Mouse (Mus musculus): ENCODE data around the gene Eif2b4. TPM values are rescaled to one million over a fixed set of nuclear protein-coding genes. Genes with fewer than 3 reads are reported as not detected.

Gene Eif2b4
- polyA plus RNA-seq, 1 experiment from 2014 or later: 65.0 TPM

DNA sequence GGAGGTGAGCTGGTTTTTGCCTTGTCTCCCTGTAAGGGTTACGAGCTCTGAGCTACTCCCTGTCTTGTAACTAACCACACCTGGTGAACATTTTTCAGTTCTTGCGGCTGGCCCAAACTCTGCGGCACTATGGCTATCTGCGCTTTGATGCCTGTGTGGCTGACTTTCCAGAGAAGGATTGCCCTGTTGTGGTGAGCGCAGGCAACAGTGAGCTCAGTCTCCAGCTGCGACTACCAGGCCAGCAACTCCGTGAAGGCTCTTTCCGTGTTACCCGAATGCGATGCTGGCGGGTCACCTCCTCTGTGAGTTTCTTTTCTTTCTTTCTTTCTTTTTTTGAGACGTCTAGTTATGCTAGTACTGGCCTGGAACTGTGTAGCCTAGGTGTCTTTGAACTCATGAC lies 3.8 kb upstream of the Eif2b4 start:
- no peaks in the 10 kb centered on the region for H3K27me3 ChIP-seq (replicated peaks; ENCODE audit: control insufficient read depth, insufficient read depth, low read length)
- H3K4me1 ChIP-seq (replicated peaks; ENCODE audit: control insufficient read depth, insufficient read depth, low read length): peaks cover 19% of the 10 kb centered on the region
- H3K27ac ChIP-seq (ENCODE audit: low read depth): no peak overlapping the region
- peaks cover 63% of the 10 kb centered on the region for H3K36me3 ChIP-seq (ENCODE audit: control insufficient read depth, insufficient read depth, low read length)
- no peak overlapping the region for H3K9ac ChIP-seq (ENCODE audit: low read length)
- no peak overlapping the region for H3K4me3 ChIP-seq (ENCODE audit: low read depth, low read length)
- ATAC-seq (replicated peaks; ENCODE audit: low FRiP score, low TSS enrichment, low read depth): no peak
- peaks cover 4% of the 10 kb centered on the region for H3K9me3 ChIP-seq (ENCODE audit: control insufficient read depth, low read length)
- H3K4me2 ChIP-seq (ENCODE audit: low read length): no peak overlapping the region
- WGBS: 94% methylated on average over 12 of the region's 12 CpGs
- DNase-seq (ENCODE audit: low spot score): peak; percentile 48

DNA sequence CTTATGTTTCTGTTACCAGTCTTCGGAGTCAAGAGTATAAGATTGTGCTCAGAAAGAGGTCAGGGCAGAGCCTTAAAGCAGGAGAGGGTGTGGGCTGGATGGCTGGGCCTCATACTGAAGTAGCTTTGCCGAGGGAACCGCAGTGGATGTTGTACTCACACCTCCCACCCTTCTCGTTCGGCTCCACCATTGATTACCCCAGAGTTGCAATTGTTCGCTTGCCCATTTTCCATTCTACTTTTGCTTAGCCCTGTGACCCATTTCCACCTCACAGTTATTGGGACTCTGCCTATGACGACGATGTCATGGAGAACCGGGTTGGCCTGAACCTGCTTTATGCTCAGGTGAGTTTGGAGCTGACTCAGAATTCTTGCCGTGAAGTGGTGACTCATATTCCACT lies 3.0 kb upstream of the Eif2b4 start:
- Histone ChIP-seq H3K9ac (ENCODE audit: low read length) (no peak overlapping the region), H3K4me1 (replicated peaks; ENCODE audit: control insufficient read depth, insufficient read depth, low read length) (peaks cover 24% of the 10 kb centered on the region), H3K4me3 (ENCODE audit: low read depth, low read length) (no peak overlapping the region), H3K9me3 (ENCODE audit: control insufficient read depth, low read length) (peaks cover 4% of the 10 kb centered on the region), H3K4me2 (ENCODE audit: low read length) (no peak overlapping the region), H3K36me3 (ENCODE audit: control insufficient read depth, insufficient read depth, low read length) (peaks cover 63% of the 10 kb centered on the region), H3K27me3 (replicated peaks; ENCODE audit: control insufficient read depth, insufficient read depth, low read length) (no peaks in the 10 kb centered on the region), H3K27ac (ENCODE audit: low read depth) (no peak overlapping the region)
- DNase-seq (ENCODE audit: low spot score) (peak; percentile 41), ATAC-seq (replicated peaks; ENCODE audit: low FRiP score, low TSS enrichment, low read depth) (no peak)
- WGBS: 93% methylated on average over 10 of the region's 10 CpGs

DNA sequence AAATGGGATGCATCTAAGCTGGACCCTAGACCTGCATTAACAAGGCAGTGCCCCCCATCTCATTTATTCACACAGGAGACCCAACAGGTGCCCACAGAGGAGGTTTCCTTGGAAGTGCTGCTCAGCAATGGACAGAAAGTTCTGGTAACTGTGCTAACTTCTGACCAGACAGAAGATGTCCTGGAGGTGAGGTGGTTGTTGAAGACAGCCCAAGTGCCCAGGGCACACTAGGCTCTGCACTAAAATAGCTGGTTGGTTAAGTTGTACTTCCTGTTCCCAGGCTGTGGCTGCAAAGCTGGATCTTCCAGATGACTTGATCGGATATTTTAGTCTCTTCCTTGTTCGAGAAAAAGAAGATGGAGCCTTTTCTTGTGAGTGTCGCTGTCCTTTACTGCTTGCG lies 2.4 kb upstream of the Eif2b4 start:
- Histone ChIP-seq H3K9ac (ENCODE audit: low read length) (no peak overlapping the region), H3K9me3 (ENCODE audit: control insufficient read depth, low read length) (peaks cover 4% of the 10 kb centered on the region), H3K27me3 (replicated peaks; ENCODE audit: control insufficient read depth, insufficient read depth, low read length) (no peaks in the 10 kb centered on the region), H3K4me2 (ENCODE audit: low read length) (no peak overlapping the region), H3K27ac (ENCODE audit: low read depth) (no peak overlapping the region), H3K4me3 (ENCODE audit: low read depth, low read length) (no peak overlapping the region), H3K4me1 (replicated peaks; ENCODE audit: control insufficient read depth, insufficient read depth, low read length) (peaks cover 19% of the 10 kb centered on the region), H3K36me3 (ENCODE audit: control insufficient read depth, insufficient read depth, low read length) (peaks cover 67% of the 10 kb centered on the region)
- DNase-seq (ENCODE audit: low spot score) (peak; percentile 35), ATAC-seq (replicated peaks; ENCODE audit: low FRiP score, low TSS enrichment, low read depth) (no peak)
- 90% methylated on average over 4 of the region's 4 CpGs for WGBS

DNA sequence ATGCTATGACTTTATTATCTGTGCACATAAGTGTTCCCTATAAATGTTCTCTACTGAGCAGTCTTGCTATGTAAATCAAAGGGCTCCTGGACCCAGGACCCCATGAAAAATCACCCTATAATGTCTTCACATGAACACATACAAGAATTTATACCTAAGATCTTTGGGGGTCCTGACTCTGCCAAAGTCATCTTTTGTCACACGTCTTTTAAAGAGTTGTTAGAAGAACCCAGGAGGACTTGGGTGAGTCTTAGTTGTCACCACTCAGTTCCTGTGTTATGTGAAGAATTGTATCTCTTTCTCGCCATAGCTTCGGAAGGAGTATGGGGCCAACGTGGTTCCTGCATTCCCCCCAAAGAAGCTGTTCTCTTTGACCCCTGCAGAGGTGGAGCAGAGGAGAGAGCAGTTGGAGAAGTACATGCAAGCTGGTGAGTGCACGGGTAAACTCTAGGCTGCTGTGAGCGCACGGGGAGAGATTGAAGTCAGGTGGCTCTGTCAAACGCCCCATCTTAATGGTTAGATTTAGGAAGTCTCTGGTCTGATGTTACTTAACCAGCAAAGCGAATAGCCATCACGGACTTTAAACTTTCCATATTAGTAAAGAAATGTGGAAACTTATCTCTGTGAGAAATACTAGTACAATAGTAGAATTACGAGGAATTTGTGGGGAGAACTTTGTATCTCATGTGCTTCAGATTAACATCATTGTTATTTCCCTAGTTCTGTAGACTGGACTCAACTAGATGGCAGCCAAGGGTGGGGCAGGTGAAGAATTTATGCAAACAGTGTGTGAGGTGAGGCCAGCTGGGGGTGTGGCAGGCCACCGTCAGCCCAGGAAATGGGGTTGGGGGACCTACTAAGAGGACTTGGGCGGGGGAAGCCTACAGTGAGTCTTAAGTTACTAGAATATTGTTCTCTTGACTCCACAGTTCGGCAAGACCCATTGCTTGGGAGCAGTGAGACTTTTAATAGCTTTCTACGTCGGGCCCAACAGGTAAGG lies 1.6 kb upstream of the Eif2b4 start:
- peaks cover 67% of the 10 kb centered on the region for H3K36me3 ChIP-seq (ENCODE audit: control insufficient read depth, insufficient read depth, low read length)
- no peak overlapping the region for H3K9ac ChIP-seq (ENCODE audit: low read length)
- peak overlapping the region; percentile 83 for H3K4me2 ChIP-seq (ENCODE audit: low read length)
- 89% methylated on average over 16 of the region's 16 CpGs for WGBS
- H3K4me1 ChIP-seq (replicated peaks; ENCODE audit: control insufficient read depth, insufficient read depth, low read length): peaks cover 15% of the 10 kb centered on the region
- no peak overlapping the region for H3K4me3 ChIP-seq (ENCODE audit: low read depth, low read length)
- peak; percentile 32 for DNase-seq (ENCODE audit: low spot score)
- H3K9me3 ChIP-seq (ENCODE audit: control insufficient read depth, low read length): no peaks in the 10 kb centered on the region
- H3K27ac ChIP-seq (ENCODE audit: low read depth): no peak overlapping the region
- no peaks in the 10 kb centered on the region for H3K27me3 ChIP-seq (replicated peaks; ENCODE audit: control insufficient read depth, insufficient read depth, low read length)
- ATAC-seq (replicated peaks; ENCODE audit: low FRiP score, low TSS enrichment, low read depth): no peak

DNA sequence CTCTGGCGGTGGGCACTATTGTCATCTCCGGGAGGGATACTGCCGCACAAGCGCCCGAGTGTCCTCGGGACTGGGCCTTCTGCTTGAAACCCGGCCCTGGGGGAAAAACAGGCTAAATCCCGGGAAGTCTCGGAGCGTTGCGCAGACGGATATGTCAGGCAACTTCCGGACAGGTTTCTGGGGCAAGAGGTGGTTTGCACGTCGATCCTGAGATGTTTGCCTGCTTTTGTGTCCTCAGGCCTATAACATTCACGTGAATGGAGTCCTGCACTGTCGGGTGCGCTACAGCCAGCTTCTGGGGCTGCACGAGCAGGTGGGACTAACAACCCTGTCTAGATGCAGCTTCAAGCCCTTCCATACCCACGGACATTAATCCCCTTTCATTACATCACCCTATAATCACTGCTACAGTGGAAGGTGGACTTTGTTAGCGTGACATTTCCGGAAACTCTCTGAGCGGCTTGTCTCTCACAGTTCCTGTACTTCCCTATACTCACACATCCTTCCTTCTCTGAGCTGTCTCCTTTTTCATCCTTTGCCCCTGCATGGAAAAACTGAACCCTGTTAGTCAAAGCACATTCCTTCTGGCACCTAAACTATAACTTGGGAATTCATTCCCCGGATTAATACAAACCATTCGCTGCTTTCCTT lies 526 bp upstream of the Eif2b4 start:
- Histone ChIP-seq H3K4me2 (ENCODE audit: low read length) (peak overlapping the region; percentile 83), H3K4me3 (ENCODE audit: low read depth, low read length) (peak overlapping the region; percentile 80), H3K27me3 (replicated peaks; ENCODE audit: control insufficient read depth, insufficient read depth, low read length) (no peaks in the 10 kb centered on the region), H3K36me3 (ENCODE audit: control insufficient read depth, insufficient read depth, low read length) (peaks cover 66% of the 10 kb centered on the region), H3K4me1 (replicated peaks; ENCODE audit: control insufficient read depth, insufficient read depth, low read length) (peaks cover 15% of the 10 kb centered on the region), H3K27ac (ENCODE audit: low read depth) (peak overlapping the region; percentile 80), H3K9ac (ENCODE audit: low read length) (peak overlapping the region; percentile 93), H3K9me3 (ENCODE audit: control insufficient read depth, low read length) (no peaks in the 10 kb centered on the region)
- WGBS: 10% methylated on average over 25 of the region's 25 CpGs
- DNase-seq (ENCODE audit: low spot score) (no peak), ATAC-seq (replicated peaks; ENCODE audit: low FRiP score, low TSS enrichment, low read depth) (no peak)

DNA sequence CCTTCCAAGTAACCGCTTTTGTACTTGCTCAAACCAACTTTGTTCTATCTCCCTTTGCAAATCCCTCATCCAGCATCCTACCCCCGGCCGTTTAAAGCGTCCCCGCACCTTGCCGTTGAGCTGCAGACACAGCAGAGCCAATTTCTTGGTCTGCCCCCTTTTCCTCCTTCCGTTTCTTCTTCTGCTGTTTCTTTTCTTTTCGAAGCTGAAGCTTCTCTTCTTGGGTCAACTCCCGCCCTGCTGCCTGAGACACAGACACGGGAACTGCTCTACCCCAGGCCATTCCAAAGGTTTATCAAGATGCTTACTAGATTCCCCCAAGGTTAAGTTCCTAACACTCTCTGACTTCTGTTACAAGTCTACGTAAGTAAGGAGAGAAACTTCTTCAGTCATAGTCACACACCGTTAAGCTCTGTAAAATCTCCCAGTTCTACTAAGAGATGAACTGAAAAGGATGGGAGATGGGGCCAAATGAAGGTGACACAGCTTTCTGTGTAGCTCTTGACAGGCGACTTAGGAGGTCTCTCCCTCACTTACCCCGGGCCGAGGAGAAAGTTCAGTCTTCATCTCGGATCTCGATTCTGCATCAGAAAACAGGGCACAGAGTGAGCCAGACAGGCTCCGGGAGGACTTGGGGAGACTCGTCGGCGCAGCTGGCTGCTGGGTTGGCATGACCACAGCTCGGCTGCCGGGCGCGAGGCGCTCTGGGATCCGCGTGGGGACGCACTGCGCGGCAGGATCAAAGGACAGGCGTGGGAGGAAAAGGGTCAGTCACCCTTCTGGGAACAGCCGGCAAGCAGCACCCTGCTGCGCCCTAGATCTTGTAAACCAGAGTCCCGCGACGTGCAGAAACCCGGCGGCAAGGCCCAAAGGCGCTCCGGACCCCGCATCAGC lies 938 bp downstream of the Eif2b4 start:
- no peaks in the 10 kb centered on the region for H3K9me3 ChIP-seq (ENCODE audit: control insufficient read depth, low read length)
- H3K4me1 ChIP-seq (replicated peaks; ENCODE audit: control insufficient read depth, insufficient read depth, low read length): peaks cover 15% of the 10 kb centered on the region
- H3K36me3 ChIP-seq (ENCODE audit: control insufficient read depth, insufficient read depth, low read length): peaks cover 66% of the 10 kb centered on the region
- ATAC-seq (replicated peaks; ENCODE audit: low FRiP score, low TSS enrichment, low read depth) (peak; percentile 71; the same call in 1 of the 2 replicates), DNase-seq (ENCODE audit: low spot score) (peak; percentile 47)
- peak overlapping the region; percentile 68 for H3K4me2 ChIP-seq (ENCODE audit: low read length)
- peak overlapping the region; percentile 62 for H3K27ac ChIP-seq (ENCODE audit: low read depth)
- no peaks in the 10 kb centered on the region for H3K27me3 ChIP-seq (replicated peaks; ENCODE audit: control insufficient read depth, insufficient read depth, low read length)
- peak overlapping the region; percentile 93 for H3K9ac ChIP-seq (ENCODE audit: low read length)
- WGBS: 15% methylated on average over 39 of the region's 42 CpGs
- peak overlapping the region; percentile 80 for H3K4me3 ChIP-seq (ENCODE audit: low read depth, low read length)

DNA sequence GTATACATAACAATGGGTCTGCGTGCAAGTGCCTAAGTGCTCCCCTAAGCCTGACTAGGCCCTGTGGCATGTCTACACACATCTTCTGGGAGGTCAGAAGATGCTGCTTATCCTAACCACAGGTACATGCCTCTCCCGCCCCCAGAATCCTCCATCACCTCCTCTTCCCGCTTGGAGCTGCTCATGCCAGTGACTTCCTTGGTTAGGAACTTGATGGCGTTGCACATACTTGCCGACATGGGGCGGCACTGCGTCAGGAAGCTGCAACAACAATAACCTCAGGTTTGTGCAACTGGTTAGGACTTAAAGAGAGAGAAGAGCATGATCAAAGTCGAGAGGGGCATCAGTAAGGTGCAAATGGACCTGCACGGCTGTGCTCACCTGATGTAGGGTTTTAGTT lies 3.0 kb downstream of the Eif2b4 start:
- Histone ChIP-seq H3K4me3 (ENCODE audit: low read depth, low read length) (no peak overlapping the region), H3K36me3 (ENCODE audit: control insufficient read depth, insufficient read depth, low read length) (peaks cover 50% of the 10 kb centered on the region), H3K27me3 (replicated peaks; ENCODE audit: control insufficient read depth, insufficient read depth, low read length) (no peaks in the 10 kb centered on the region), H3K4me2 (ENCODE audit: low read length) (no peak overlapping the region), H3K9ac (ENCODE audit: low read length) (no peak overlapping the region), H3K9me3 (ENCODE audit: control insufficient read depth, low read length) (no peaks in the 10 kb centered on the region), H3K4me1 (replicated peaks; ENCODE audit: control insufficient read depth, insufficient read depth, low read length) (peaks cover 15% of the 10 kb centered on the region), H3K27ac (ENCODE audit: low read depth) (no peak overlapping the region)
- WGBS: 92% methylated on average over 9 of the region's 9 CpGs
- DNase-seq (ENCODE audit: low spot score): no peak
- no peak for ATAC-seq (replicated peaks; ENCODE audit: low FRiP score, low TSS enrichment, low read depth)

DNA sequence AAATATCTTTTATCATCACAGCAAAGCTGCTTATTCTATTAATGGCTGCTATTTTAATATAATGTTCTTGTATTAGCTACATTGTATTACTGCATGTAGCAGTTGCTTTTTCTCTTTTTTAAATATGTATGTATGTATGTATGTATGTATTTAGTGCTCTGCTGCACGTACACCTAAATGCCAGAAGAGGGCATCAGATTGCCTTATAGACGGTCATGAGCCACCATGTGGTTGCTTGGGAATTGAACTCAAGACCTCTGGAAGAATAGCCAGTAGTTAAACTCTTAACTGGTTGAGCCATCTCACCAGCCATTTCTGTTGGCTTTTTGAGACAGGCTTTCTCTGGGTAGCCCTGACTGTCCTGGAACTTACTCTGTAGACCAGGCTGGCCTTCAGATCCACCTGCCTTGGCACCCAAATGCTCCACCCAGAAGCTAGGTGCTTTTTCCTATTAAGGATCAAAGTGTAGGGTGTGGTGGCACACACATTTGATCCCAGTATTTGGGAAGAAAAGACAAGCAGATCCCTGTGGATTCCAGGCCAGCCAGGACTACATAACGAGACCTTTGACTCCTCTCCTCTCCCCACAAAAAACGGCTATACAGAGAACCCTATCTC lies 4.9 kb downstream of the Eif2b4 start:
- peaks cover 43% of the 10 kb centered on the region for H3K36me3 ChIP-seq (ENCODE audit: control insufficient read depth, insufficient read depth, low read length)
- H3K4me2 ChIP-seq (ENCODE audit: low read length): no peak overlapping the region
- H3K27ac ChIP-seq (ENCODE audit: low read depth): no peak overlapping the region
- no peaks in the 10 kb centered on the region for H3K9me3 ChIP-seq (ENCODE audit: control insufficient read depth, low read length)
- H3K4me1 ChIP-seq (replicated peaks; ENCODE audit: control insufficient read depth, insufficient read depth, low read length): peaks cover 8% of the 10 kb centered on the region
- WGBS: 73% methylated on average over 4 of the region's 4 CpGs
- H3K4me3 ChIP-seq (ENCODE audit: low read depth, low read length): no peak overlapping the region
- H3K27me3 ChIP-seq (replicated peaks; ENCODE audit: control insufficient read depth, insufficient read depth, low read length): no peaks in the 10 kb centered on the region
- H3K9ac ChIP-seq (ENCODE audit: low read length): no peak overlapping the region
- no peak for ATAC-seq (replicated peaks; ENCODE audit: low FRiP score, low TSS enrichment, low read depth)
- DNase-seq (ENCODE audit: low spot score): peak; percentile 18
